Mouse (Mus musculus): ENCODE results near the gene Jak1. TPM values are rescaled to one million over a fixed set of nuclear protein-coding genes. Genes with fewer than 3 reads are reported as not detected.

The Jak1 gene
- polyA plus RNA-seq, 1 experiment = 8.9 TPM

DNA sequence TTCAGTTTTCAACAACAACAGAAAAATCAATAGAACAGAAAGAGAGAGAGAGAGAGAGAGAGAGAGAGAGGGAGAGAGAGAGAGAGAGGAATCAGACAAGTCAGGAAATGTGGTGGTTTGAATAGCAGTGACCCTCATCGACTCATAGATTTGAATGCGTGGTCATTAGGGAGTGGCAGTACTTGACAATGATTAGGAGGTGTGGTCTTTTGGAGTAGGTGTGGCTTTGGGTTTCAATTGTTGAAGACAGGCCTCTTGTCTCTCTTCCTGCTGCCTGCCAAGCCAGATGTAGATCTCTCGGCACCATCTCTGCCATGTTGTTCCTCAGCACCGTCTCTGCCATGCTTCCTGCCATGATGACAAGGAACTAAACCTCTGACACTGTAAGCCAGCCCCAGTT lies 121.2 kb downstream of the Jak1 start:
- Histone ChIP-seq H3K36me3 (ENCODE audit: control insufficient read depth) (no peaks in the 10 kb centered on the region), H3K4me3 (replicated peaks) (no peak overlapping the region), H3K9me3 (ENCODE audit: control insufficient read depth, low read length) (no peaks in the 10 kb centered on the region), H3K27me3 (ENCODE audit: control insufficient read depth) (no peaks in the 10 kb centered on the region), H3K4me1 (ENCODE audit: control insufficient read depth) (no peaks in the 10 kb centered on the region)
- TF ChIP-seq GATA1 (IDR thresholded peaks at IDR 0.05; ENCODE audit: low read length) (no peak), TAL1 (IDR thresholded peaks at IDR 0.05; ENCODE audit: low read length) (no peak)

- no peak overlapping the region for H3K4me3 ChIP-seq (replicated peaks)
- H3K36me3 ChIP-seq (ENCODE audit: control insufficient read depth) = no peaks in the 10 kb centered on the region
- H3K27me3 ChIP-seq (ENCODE audit: control insufficient read depth) = no peaks in the 10 kb centered on the region
- TF ChIP-seq TAL1 (IDR thresholded peaks at IDR 0.05; ENCODE audit: low read length) (no peak), GATA1 (IDR thresholded peaks at IDR 0.05; ENCODE audit: low read length) (no peak)
- no peaks in the 10 kb centered on the region for H3K9me3 ChIP-seq (ENCODE audit: control insufficient read depth, low read length)
- H3K4me1 ChIP-seq (ENCODE audit: control insufficient read depth) = no peaks in the 10 kb centered on the region
Observed at GRCm38 (mm10) chr4:101141768-101142167, 123.3 kb downstream of the Jak1 start.

GRCm38 (mm10) chr4:101137975-101138374 lies 127.1 kb downstream of the Jak1 start:
- no peaks in the 10 kb centered on the region for H3K9me3 ChIP-seq (ENCODE audit: control insufficient read depth, low read length)
- H3K4me3 ChIP-seq (replicated peaks) = no peak overlapping the region
- no peaks in the 10 kb centered on the region for H3K36me3 ChIP-seq (ENCODE audit: control insufficient read depth)

GRCm38 (mm10) chr4:101135909-101136308 lies 129.2 kb downstream of the Jak1 start:
- Histone ChIP-seq H3K36me3 (ENCODE audit: control insufficient read depth) (no peaks in the 10 kb centered on the region), H3K9me3 (ENCODE audit: control insufficient read depth, low read length) (no peaks in the 10 kb centered on the region), H3K4me1 (ENCODE audit: control insufficient read depth) (no peaks in the 10 kb centered on the region), H3K4me3 (replicated peaks) (no peak overlapping the region), H3K27me3 (ENCODE audit: control insufficient read depth) (no peaks in the 10 kb centered on the region)
- no peak for TF ChIP-seq GATA1 (IDR thresholded peaks at IDR 0.05; ENCODE audit: low read length)
- TF ChIP-seq TAL1 (IDR thresholded peaks at IDR 0.05; ENCODE audit: low read length) = no peak

More at GRCm38 (mm10) chr4:101137975-101138374, 127.1 kb downstream of the Jak1 start:
- no peak for TF ChIP-seq TAL1 (IDR thresholded peaks at IDR 0.05; ENCODE audit: low read length)
- no peak for TF ChIP-seq GATA1 (IDR thresholded peaks at IDR 0.05; ENCODE audit: low read length)
- Histone ChIP-seq H3K4me1 (ENCODE audit: control insufficient read depth) (no peaks in the 10 kb centered on the region), H3K27me3 (ENCODE audit: control insufficient read depth) (no peaks in the 10 kb centered on the region)

- Histone ChIP-seq H3K4me3 (replicated peaks) (no peak overlapping the region), H3K4me1 (ENCODE audit: control insufficient read depth) (no peaks in the 10 kb centered on the region), H3K9me3 (ENCODE audit: control insufficient read depth, low read length) (no peaks in the 10 kb centered on the region), H3K27me3 (ENCODE audit: control insufficient read depth) (no peaks in the 10 kb centered on the region), H3K36me3 (ENCODE audit: control insufficient read depth) (no peaks in the 10 kb centered on the region)
- TF ChIP-seq TAL1 (IDR thresholded peaks at IDR 0.05; ENCODE audit: low read length) (no peak), GATA1 (IDR thresholded peaks at IDR 0.05; ENCODE audit: low read length) (no peak)
Observed at GRCm38 (mm10) chr4:101135013-101135412, 130.1 kb downstream of the Jak1 start.

DNA sequence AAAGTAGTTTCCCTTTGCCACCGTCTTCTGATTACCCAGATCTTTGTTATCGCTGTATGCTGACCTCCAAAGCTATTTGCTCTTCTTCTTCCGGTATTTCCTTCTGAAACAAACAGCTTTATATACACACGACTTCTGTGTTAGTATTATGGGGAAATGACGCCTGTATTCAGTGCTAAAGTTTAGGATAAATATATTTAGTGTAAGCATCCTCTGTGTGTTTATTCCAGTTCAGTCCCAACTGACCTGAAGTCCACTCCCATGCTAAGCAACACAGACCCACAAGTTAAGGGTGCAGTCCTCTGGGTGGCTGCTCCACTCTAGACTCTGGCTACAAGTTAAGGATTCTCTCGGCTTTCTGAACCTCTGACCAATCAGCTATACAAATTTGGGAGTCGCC lies 144.1 kb downstream of the Jak1 start:
- no peaks in the 10 kb centered on the region for H3K4me1 ChIP-seq (ENCODE audit: control insufficient read depth)

GRCm38 (mm10) chr4:101107122-101107521 lies 158.0 kb downstream of the Jak1 start:
- no peaks in the 10 kb centered on the region for H3K27me3 ChIP-seq (ENCODE audit: control insufficient read depth)
- peaks cover 3% of the 10 kb centered on the region for H3K9me3 ChIP-seq (ENCODE audit: control insufficient read depth, low read length)
- H3K4me1 ChIP-seq (ENCODE audit: control insufficient read depth) = no peaks in the 10 kb centered on the region
- H3K4me3 ChIP-seq (replicated peaks) = no peak overlapping the region
- TF ChIP-seq GATA1 (IDR thresholded peaks at IDR 0.05; ENCODE audit: low read length) (no peak), TAL1 (IDR thresholded peaks at IDR 0.05; ENCODE audit: low read length) (no peak)
- H3K36me3 ChIP-seq (ENCODE audit: control insufficient read depth) = no peaks in the 10 kb centered on the region

More for the DNA sequence above, 144.1 kb downstream of the Jak1 start:
- no peak overlapping the region for H3K4me3 ChIP-seq (replicated peaks)
- H3K9me3 ChIP-seq (ENCODE audit: control insufficient read depth, low read length) = no peaks in the 10 kb centered on the region
- H3K27me3 ChIP-seq (ENCODE audit: control insufficient read depth) = no peaks in the 10 kb centered on the region
- TF ChIP-seq GATA1 (IDR thresholded peaks at IDR 0.05; ENCODE audit: low read length) = no peak
- TF ChIP-seq TAL1 (IDR thresholded peaks at IDR 0.05; ENCODE audit: low read length) = no peak
- H3K36me3 ChIP-seq (ENCODE audit: control insufficient read depth) = no peaks in the 10 kb centered on the region

Other genes with a start within 250 kb of the Jak1 start
- gene Gm10577, start 244.6 kb downstream of the Jak1 start, polyA plus RNA-seq (2012) = not detected in 2 replicates
- gene Raver2, start 196.3 kb downstream of the Jak1 start, polyA plus RNA-seq (2012) = 0.01 TPM in 1 of 2 replicates, not detected in the other
- 0.16 TPM in 1 of 2 replicates, not detected in the other for gene Ak4, start 154.0 kb upstream of the Jak1 start, polyA plus RNA-seq (2012)
- gene Dnajc6, start 231.4 kb upstream of the Jak1 start, polyA plus RNA-seq (2012) = not detected in 2 replicates

Data from erythroblast, embryonic 14.5 days (primary cell).